Mouse (Mus musculus) heart, postnatal 0 days (tissue): ENCODE results near the gene Map3k4. TPM values are rescaled to one million over a fixed set of nuclear protein-coding genes. Genes with fewer than 3 reads are reported as not detected.

Experiments
- ATAC-seq: fragments of 200-750 bp; cut with Nextera tagmentation; 2 replicates; pipeline ENCODE4 v1.8.0; 2017; ENCODE audit warnings: low read depth, moderate number of reproducible peaks, moderate library complexity; ENCODE audit not compliant: insufficient read depth
- DNase-seq: peaks from one replicate; pipeline ENCODE4 v3.0.0-alpha.2; 2016; ENCODE audit warnings: low spot score
- H3K27ac ChIP-seq: fragments of 300-500 bp; sonication (generic); 2 replicates; pipeline ENCODE4 v1.5.1; 2014; ENCODE audit warnings: low read depth, mild to moderate bottlenecking
- H3K27me3 ChIP-seq: fragments of 300-500 bp; sonication (generic); 2 replicates; pipeline ENCODE4 v1.6.1; 2014; ENCODE audit warnings: low read length, mixed read lengths; ENCODE audit not compliant: control insufficient read depth, insufficient read depth
- H3K36me3 ChIP-seq: fragments of 300-500 bp; sonication (generic); replicated peaks from 2 replicates; pipeline ENCODE4 v1.6.1; 2014; ENCODE audit warnings: low read length, mixed read lengths; ENCODE audit not compliant: control insufficient read depth, insufficient read depth
- H3K4me1 ChIP-seq: fragments of 300-500 bp; sonication (generic); 2 replicates; pipeline ENCODE4 v1.6.1; 2014; ENCODE audit warnings: antibody characterized with exemption; ENCODE audit not compliant: control insufficient read depth, insufficient read depth
- H3K4me2 ChIP-seq: fragments of 300-500 bp; sonication (generic); 2 replicates; pipeline ENCODE4 v1.6.1; 2014; ENCODE audit warnings: low read depth, mild to moderate bottlenecking, low read length, moderate library complexity
- H3K4me3 ChIP-seq: fragments of 300-500 bp; sonication (generic); 2 replicates; pipeline ENCODE4 v1.5.1; 2014; ENCODE audit warnings: low read depth, low read length
- H3K9ac ChIP-seq: fragments of 300-500 bp; sonication (generic); replicated peaks from 2 replicates; pipeline ENCODE4 v1.6.1; 2014; ENCODE audit warnings: low read depth, low read length, mixed read lengths
- H3K9me3 ChIP-seq: fragments of 300-500 bp; sonication (generic); replicated peaks from 2 replicates; pipeline ENCODE4 v1.6.1; 2016; ENCODE audit warnings: low read length; ENCODE audit not compliant: control insufficient read depth
- CTCF ChIP-seq: IDR thresholded peaks from 2 replicates; pipeline ENCODE4 v1.5.1; 2016; ENCODE audit warnings: antibody characterized with exemption, control low read depth, low read depth
- EP300 ChIP-seq: IDR thresholded peaks from 2 replicates; pipeline ENCODE4 v1.6.1; 2016; ENCODE audit warnings: antibody characterized with exemption, low read depth
- WGBS: fragments of 180-500 bp; shearing (Covaris S2); extraction: QIAGEN DNeasy Blood & Tissue Kit; methylation state at CpG from one replicate; pipeline ENCODE4 v1.1.7; 2014; 5-methylcytosine and 5-hydroxymethylcytosine counted together
- polyA plus RNA-seq: library from polyadenylated mRNA; unstranded; fragments of >200 nt; fragmentation: Nextera tagmentation; extraction: Ambion mirVana; gene quantifications from 2 replicates; pipeline ENCODE4 v1.2.1, GENCODE M21; 2015
- total RNA-seq: library from RNA; depleted of rRNA; stranded (reverse); fragments of >200 nt; gene quantifications from 2 replicates; pipeline ENCODE4 v1.2.3, GENCODE M21; 2014; ENCODE audit warnings: low replicate concordance

Map3k4 gene
- total and polyA plus RNA-seq, 2 experiments from 2014 or later, result 25.0 to 36.0 TPM

- 94% methylated on average over 8 of the region's 8 CpGs for WGBS
- Histone ChIP-seq H3K9ac (no peak overlapping the region), H3K27me3 (no peaks in the 10 kb centered on the region), H3K4me3 (no peak overlapping the region), H3K9me3 (no peaks in the 10 kb centered on the region), H3K27ac (no peak overlapping the region), H3K4me2 (no peak overlapping the region), H3K4me1 (peaks cover 13% of the 10 kb centered on the region), H3K36me3 (peaks cover 42% of the 10 kb centered on the region)
- DNase-seq (no peak), ATAC-seq (no peak)
- TF ChIP-seq EP300, result no peak
- no peak for TF ChIP-seq CTCF
Observed at GRCm38 (mm10) chr17:12262851-12263250, 55.7 kb downstream of the Map3k4 start.

- 51% methylated on average over 2 of the region's 2 CpGs for whole genome bisulfite sequencing
- TF ChIP-seq CTCF (peak; percentile 51), EP300 (no peak)
- H3K9me3 ChIP-seq, result no peaks in the 10 kb centered on the region
- no peak overlapping the region for H3K27ac ChIP-seq
- peaks cover 7% of the 10 kb centered on the region for H3K4me1 ChIP-seq
- no peaks in the 10 kb centered on the region for H3K27me3 ChIP-seq
- no peak overlapping the region for H3K4me3 ChIP-seq
- no peak for DNase-seq
- peak; percentile 45; the same call in 1 of the 2 replicates for ATAC-seq
- H3K36me3 ChIP-seq, result peaks cover 51% of the 10 kb centered on the region
- no peak overlapping the region for H3K4me2 ChIP-seq
- no peak overlapping the region for H3K9ac ChIP-seq
Observed at GRCm38 (mm10) chr17:12261887-12262286, 56.7 kb downstream of the Map3k4 start.

GRCm38 (mm10) chr17:12261376-12261775 is 57.2 kb downstream of the Map3k4 start:
- no peak overlapping the region for H3K27ac ChIP-seq
- H3K4me3 ChIP-seq, result no peak overlapping the region
- no peaks in the 10 kb centered on the region for H3K27me3 ChIP-seq
- DNase-seq (no peak), ATAC-seq (no peak)
- 90% methylated on average over 7 of the region's 7 CpGs for WGBS
- H3K36me3 ChIP-seq, result peaks cover 56% of the 10 kb centered on the region
- TF ChIP-seq CTCF, result no peak
- no peak for TF ChIP-seq EP300
- H3K9ac ChIP-seq, result no peak overlapping the region
- 0 out of 2 replicates have a peak, but pooled peaks cover 2% of the 10 kb centered on the region for H3K4me1 ChIP-seq
- H3K9me3 ChIP-seq, result no peaks in the 10 kb centered on the region
- no peak overlapping the region for H3K4me2 ChIP-seq

- 79% methylated on average over 8 of the region's 8 CpGs for WGBS
Observed at GRCm38 (mm10) chr17:12259957-12260356, 58.6 kb downstream of the Map3k4 start.

GRCm38 (mm10) chr17:12258517-12258916 is 60.1 kb downstream of the Map3k4 start:
- Histone ChIP-seq H3K27ac (no peak overlapping the region), H3K36me3 (peaks cover 85% of the 10 kb centered on the region), H3K4me2 (no peak overlapping the region), H3K4me1 (no peaks in the 10 kb centered on the region), H3K9ac (no peak overlapping the region), H3K9me3 (no peaks in the 10 kb centered on the region), H3K4me3 (no peak overlapping the region), H3K27me3 (no peaks in the 10 kb centered on the region)
- 59% methylated on average over 6 of the region's 6 CpGs for WGBS
- no peak for DNase-seq
- no peak for ATAC-seq
- TF ChIP-seq CTCF, result no peak
- TF ChIP-seq EP300, result no peak

More at GRCm38 (mm10) chr17:12259957-12260356, 58.6 kb downstream of the Map3k4 start:
- no peak overlapping the region for H3K27ac ChIP-seq
- peaks cover 71% of the 10 kb centered on the region for H3K36me3 ChIP-seq
- no peaks in the 10 kb centered on the region for H3K9me3 ChIP-seq
- no peaks in the 10 kb centered on the region for H3K27me3 ChIP-seq
- TF ChIP-seq EP300, result no peak
- no peak for ATAC-seq
- no peaks in the 10 kb centered on the region for H3K4me1 ChIP-seq
- DNase-seq, result no peak
- H3K4me3 ChIP-seq, result no peak overlapping the region
- H3K9ac ChIP-seq, result no peak overlapping the region
- H3K4me2 ChIP-seq, result no peak overlapping the region

GRCm38 (mm10) chr17:12256142-12256541 is 62.5 kb downstream of the Map3k4 start:
- ATAC-seq, result no peak
- Histone ChIP-seq H3K36me3 (peaks cover 94% of the 10 kb centered on the region), H3K27me3 (no peaks in the 10 kb centered on the region), H3K9me3 (0 out of 2 replicates have a peak, but pooled peaks cover 6% of the 10 kb centered on the region), H3K4me1 (no peaks in the 10 kb centered on the region), H3K9ac (no peak overlapping the region), H3K4me3 (no peak overlapping the region), H3K4me2 (no peak overlapping the region), H3K27ac (no peak overlapping the region)
- TF ChIP-seq EP300, result no peak
- no peak for TF ChIP-seq CTCF
- 89% methylated on average over 11 of the region's 11 CpGs for WGBS
- no peak for DNase-seq
